Mouse (Mus musculus) megakaryocyte, embryonic 14.5 days (primary cell): Measurements from ENCODE around the gene Klf14.

ENCODE experiments used
- FLI1 ChIP-seq: IDR thresholded peaks from 2 replicates; pipeline ENCODE4 v1.6.1; 2012; ENCODE audit warnings: low read length, inconsistent platforms, mixed read lengths
- GATA1 ChIP-seq: IDR thresholded peaks from 3 replicates; pipeline ENCODE4 v1.6.1; 2012; ENCODE audit warnings: mixed read lengths, low read length, inconsistent platforms, borderline replicate concordance

DNA sequence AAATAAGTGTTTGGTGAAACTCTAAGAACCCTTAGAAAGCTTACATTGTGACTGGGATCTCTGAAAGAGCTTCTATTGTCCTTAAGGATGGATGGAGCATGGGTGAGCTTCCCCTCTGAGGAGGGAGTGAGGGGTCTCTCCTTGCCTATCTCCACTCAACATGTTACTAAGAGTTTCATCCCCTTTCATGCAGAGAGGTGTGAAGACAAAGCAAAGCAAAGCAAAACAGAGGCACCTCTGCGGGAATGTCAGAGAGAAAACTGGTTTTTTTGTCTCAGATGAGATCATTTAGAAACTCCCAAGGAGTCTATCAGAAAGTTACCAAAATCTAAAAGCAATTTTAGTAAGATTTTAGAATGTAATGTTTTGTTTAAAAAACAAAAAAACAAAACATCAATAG lies 13.2 kb upstream of the Klf14 start:
- TF ChIP-seq GATA1, result no peak
- no peak for TF ChIP-seq FLI1
